Mouse (Mus musculus) lung, postnatal 14 days (tissue): Measurements from ENCODE around the gene Ttc30a2.

ENCODE experiments used
- DNase-seq: peaks from one replicate; pipeline ENCODE4 v3.0.0; 2021

Gene Ttc30a2

DNA sequence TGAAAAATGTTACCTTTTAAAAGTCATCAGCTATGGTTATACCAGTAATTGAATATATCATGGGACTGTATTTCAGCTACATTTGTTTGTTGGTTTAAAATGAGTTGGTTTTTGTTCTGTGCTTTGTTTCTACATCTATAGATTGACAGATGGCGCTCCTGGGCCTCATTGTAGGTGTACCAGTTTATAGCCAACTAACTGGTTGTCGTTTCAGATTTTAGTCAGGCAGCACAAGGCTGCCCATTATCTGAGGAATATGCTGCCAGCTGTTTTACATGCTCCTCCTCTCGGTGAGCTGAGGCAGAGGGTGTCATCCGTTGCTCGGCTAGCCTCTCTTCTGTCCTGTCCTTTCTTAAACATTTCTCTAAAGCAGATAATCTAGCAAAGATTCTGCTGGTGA, 51.9 kb downstream of the Ttc30a2 start:
- no peak for DNase-seq
